Mouse (Mus musculus) embryonic facial prominence, embryonic 11.5 days (tissue): ENCODE data around the gene Tex19.1. TPM values are rescaled to one million over a fixed set of nuclear protein-coding genes. Genes with fewer than 3 reads are reported as not detected.

ENCODE experiments used
- ATAC-seq: fragments of 200-750 bp; cut with Nextera tagmentation; replicated peaks from 2 replicates; pipeline ENCODE4 v1.8.0; 2017; ENCODE audit warnings: low read depth; ENCODE audit not compliant: insufficient number of reproducible peaks, low FRiP score, low TSS enrichment
- DNase-seq: peaks from one replicate; pipeline ENCODE4 v3.0.0-alpha.2; 2015; ENCODE audit warnings: low spot score
- H3K27ac ChIP-seq: fragments of 300-500 bp; sonication (generic); replicated peaks from 2 replicates; pipeline ENCODE4 v1.5.1; 2014; ENCODE audit warnings: mild to moderate bottlenecking, low read depth, low read length, control low read depth
- H3K27me3 ChIP-seq: fragments of 300-500 bp; sonication (generic); 2 replicates; pipeline ENCODE4 v1.6.1; 2014; ENCODE audit warnings: mild to moderate bottlenecking, low read length, moderate library complexity, mixed read lengths; ENCODE audit not compliant: control insufficient read depth, insufficient read depth
- H3K36me3 ChIP-seq: fragments of 300-500 bp; sonication (generic); replicated peaks from 2 replicates; pipeline ENCODE4 v1.6.1; 2014; ENCODE audit warnings: low read depth, mild to moderate bottlenecking, low read length, moderate library complexity, mixed read lengths; ENCODE audit not compliant: control insufficient read depth, insufficient read depth
- H3K4me1 ChIP-seq: fragments of 300-500 bp; sonication (generic); 2 replicates; pipeline ENCODE4 v1.6.1; 2014; ENCODE audit warnings: low read length, mixed read lengths; ENCODE audit not compliant: control insufficient read depth, insufficient read depth
- H3K4me2 ChIP-seq: fragments of 300-500 bp; sonication (generic); 2 replicates; pipeline ENCODE4 v1.6.1; 2014; ENCODE audit warnings: low read depth, mild to moderate bottlenecking, control low read depth, low read length, moderate library complexity
- H3K4me3 ChIP-seq: fragments of 300-500 bp; sonication (generic); 2 replicates; pipeline ENCODE4 v1.5.1; 2014; ENCODE audit warnings: low read depth, low read length, control low read depth
- H3K9ac ChIP-seq: fragments of 300-500 bp; sonication (generic); replicated peaks from 2 replicates; pipeline ENCODE4 v1.6.1; 2014; ENCODE audit warnings: mild to moderate bottlenecking, control low read depth, low read length
- H3K9me3 ChIP-seq: fragments of 300-500 bp; sonication (generic); replicated peaks from 2 replicates; pipeline ENCODE4 v1.6.1; 2016; ENCODE audit warnings: mild to moderate bottlenecking, low read length, inconsistent platforms, mixed read lengths; ENCODE audit not compliant: control insufficient read depth
- WGBS: fragments of 180-500 bp; shearing (Covaris S2); extraction: QIAGEN DNeasy Blood & Tissue Kit; methylation state at CpG from one replicate; pipeline ENCODE4 v1.1.7; 2014; 5-methylcytosine and 5-hydroxymethylcytosine counted together
- polyA plus RNA-seq: library from polyadenylated mRNA; unstranded; fragments of >200 nt; fragmentation: Nextera tagmentation; extraction: Ambion mirVana; gene quantifications from 2 replicates; pipeline ENCODE4 v1.2.1, GENCODE M21; 2014

Tex19.1 gene
- polyA plus RNA-seq, 1 experiment from 2014 or later, result not detected

DNA sequence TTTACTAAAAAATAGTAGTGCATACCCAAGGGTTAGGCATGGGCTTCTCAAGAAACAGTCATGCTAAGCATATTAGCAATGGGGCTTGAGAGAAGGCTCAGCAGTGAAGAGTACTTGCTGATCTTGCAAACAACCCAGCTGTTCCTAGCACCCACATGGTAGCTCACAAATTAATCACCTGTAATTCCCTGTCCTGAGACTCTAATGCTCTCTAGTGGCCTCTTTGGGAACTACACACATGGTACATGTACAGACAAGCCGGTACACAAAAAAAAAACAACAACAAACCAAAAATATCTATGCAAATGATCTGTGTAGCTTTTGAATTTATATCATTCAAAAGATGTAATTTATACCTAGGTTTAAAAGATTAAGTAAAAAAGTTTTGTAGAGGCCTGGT lies 19.5 kb upstream of the Tex19.1 start:
- 66% methylated on average over 1 of the region's 1 CpGs for WGBS
- no peak for ATAC-seq
- no peak overlapping the region for H3K4me3 ChIP-seq
- H3K9me3 ChIP-seq, result no peaks in the 10 kb centered on the region
- peak; percentile 21 for DNase-seq
- H3K4me2 ChIP-seq, result no peak overlapping the region
- no peaks in the 10 kb centered on the region for H3K4me1 ChIP-seq
- H3K9ac ChIP-seq, result no peak overlapping the region
- H3K27ac ChIP-seq, result no peak overlapping the region
- H3K27me3 ChIP-seq, result no peaks in the 10 kb centered on the region
- H3K36me3 ChIP-seq, result no peaks in the 10 kb centered on the region

GRCm38 (mm10) chr11:121127441-121127840 lies 18.5 kb upstream of the Tex19.1 start:
- Histone ChIP-seq H3K27ac (no peak overlapping the region), H3K27me3 (no peaks in the 10 kb centered on the region), H3K9ac (no peak overlapping the region), H3K9me3 (no peaks in the 10 kb centered on the region), H3K4me1 (no peaks in the 10 kb centered on the region), H3K4me2 (no peak overlapping the region), H3K36me3 (no peaks in the 10 kb centered on the region), H3K4me3 (no peak overlapping the region)
- ATAC-seq, result no peak
- WGBS, result 85% methylated on average over 3 of the region's 3 CpGs
- DNase-seq, result no peak

DNA sequence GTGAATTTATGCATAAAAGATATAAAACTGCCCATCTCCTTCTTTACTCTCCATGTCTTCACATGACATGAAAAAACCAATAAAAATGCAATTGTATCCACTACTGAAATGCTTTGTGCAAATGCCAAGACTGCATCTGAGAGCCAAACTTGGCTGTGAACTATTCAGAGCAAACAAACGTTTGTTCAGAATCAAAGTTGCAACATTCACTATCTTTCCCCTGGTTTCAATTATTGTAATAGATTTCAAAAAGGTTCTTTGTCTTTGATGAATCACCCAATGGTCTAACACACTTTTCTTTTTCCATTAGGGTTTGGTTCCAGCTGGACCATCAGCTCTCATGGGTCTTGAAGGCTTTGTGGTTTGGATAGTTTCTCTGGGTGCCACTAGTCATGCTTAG lies 16.3 kb upstream of the Tex19.1 start:
- Histone ChIP-seq H3K9ac (no peak overlapping the region), H3K4me2 (no peak overlapping the region), H3K27me3 (no peaks in the 10 kb centered on the region), H3K27ac (no peak overlapping the region), H3K4me1 (no peaks in the 10 kb centered on the region), H3K4me3 (no peak overlapping the region), H3K36me3 (no peaks in the 10 kb centered on the region), H3K9me3 (no peaks in the 10 kb centered on the region)
- ATAC-seq, result no peak
- DNase-seq, result no peak
- WGBS, result 62% methylated on average over 1 of the region's 1 CpGs

DNA sequence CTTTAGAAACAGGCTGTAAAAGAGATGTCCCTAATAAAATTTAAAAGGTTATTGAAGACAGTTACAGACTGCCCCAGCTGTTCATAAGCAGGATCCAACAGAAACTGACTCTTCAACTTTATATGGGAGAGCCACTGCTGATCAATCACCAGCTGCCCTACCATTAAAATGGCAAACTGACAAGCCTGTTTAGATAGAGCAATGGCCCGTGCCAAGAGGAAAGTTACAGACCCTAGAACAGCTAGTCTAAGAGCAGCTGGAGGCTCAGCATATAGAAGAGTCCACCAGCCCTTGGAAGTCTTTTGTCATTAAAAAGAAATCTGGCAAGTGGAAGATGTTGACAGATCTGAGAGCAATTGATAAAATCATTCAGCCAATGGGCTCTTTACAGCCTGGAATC lies 11.3 kb upstream of the Tex19.1 start:
- no peak overlapping the region for H3K27ac ChIP-seq
- no peaks in the 10 kb centered on the region for H3K27me3 ChIP-seq
- DNase-seq, result no peak
- no peak overlapping the region for H3K9ac ChIP-seq
- H3K4me1 ChIP-seq, result no peaks in the 10 kb centered on the region
- 71% methylated on average over 1 of the region's 1 CpGs for WGBS
- no peak overlapping the region for H3K4me3 ChIP-seq
- ATAC-seq, result no peak
- no peak overlapping the region for H3K4me2 ChIP-seq
- H3K36me3 ChIP-seq, result no peaks in the 10 kb centered on the region
- H3K9me3 ChIP-seq, result no peaks in the 10 kb centered on the region

DNA sequence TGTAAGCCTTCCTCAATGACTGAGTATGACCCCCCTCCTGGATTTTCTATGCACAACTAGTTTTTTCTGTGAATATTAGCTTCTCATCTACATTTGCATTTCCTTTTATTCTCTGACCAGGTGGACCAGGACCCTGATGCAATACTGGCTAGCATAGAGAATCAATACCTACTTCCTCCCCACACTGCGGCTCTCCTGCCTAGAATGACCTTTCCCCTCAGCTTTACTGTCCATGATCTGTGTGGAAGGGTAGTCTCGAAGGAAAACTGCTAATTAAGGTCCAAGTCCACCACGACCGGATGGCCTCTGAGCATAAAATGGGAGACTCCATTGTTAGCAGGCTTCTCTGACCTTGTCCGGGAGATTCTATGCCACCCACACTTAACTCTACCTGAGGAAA lies 8.3 kb upstream of the Tex19.1 start:
- DNase-seq (no peak), ATAC-seq (no peak)
- Histone ChIP-seq H3K9me3 (no peaks in the 10 kb centered on the region), H3K4me1 (no peaks in the 10 kb centered on the region), H3K36me3 (no peaks in the 10 kb centered on the region), H3K27ac (no peak overlapping the region), H3K4me2 (no peak overlapping the region), H3K9ac (no peak overlapping the region), H3K27me3 (no peaks in the 10 kb centered on the region), H3K4me3 (no peak overlapping the region)
- WGBS, result 85% methylated on average over 5 of the region's 5 CpGs

DNA sequence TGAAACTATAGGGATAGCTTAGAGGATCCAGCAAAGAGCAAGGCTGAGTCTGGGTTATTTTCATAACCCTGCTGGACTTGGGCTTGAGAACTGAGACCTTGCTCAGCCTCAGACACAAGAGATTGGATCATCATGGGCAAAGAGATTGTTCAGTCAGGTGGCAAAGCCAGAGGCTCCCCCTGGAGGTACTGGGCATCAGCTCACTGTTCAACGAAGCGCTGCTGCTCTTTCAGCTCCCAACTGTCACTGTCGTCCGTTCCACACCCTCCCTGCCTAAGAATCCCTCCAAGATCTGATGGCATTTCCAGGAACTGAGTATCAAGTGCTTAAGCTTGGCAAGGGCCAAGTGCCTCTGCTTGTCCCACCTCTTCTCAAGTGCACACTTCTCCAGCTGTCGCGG lies 7.2 kb upstream of the Tex19.1 start:
- no peak overlapping the region for H3K4me3 ChIP-seq
- no peak overlapping the region for H3K27ac ChIP-seq
- no peaks in the 10 kb centered on the region for H3K36me3 ChIP-seq
- H3K9ac ChIP-seq, result no peak overlapping the region
- DNase-seq, result no peak
- ATAC-seq, result no peak
- H3K4me1 ChIP-seq, result no peaks in the 10 kb centered on the region
- no peaks in the 10 kb centered on the region for H3K27me3 ChIP-seq
- 49% methylated on average over 6 of the region's 6 CpGs for WGBS
- no peaks in the 10 kb centered on the region for H3K9me3 ChIP-seq
- H3K4me2 ChIP-seq, result no peak overlapping the region

DNA sequence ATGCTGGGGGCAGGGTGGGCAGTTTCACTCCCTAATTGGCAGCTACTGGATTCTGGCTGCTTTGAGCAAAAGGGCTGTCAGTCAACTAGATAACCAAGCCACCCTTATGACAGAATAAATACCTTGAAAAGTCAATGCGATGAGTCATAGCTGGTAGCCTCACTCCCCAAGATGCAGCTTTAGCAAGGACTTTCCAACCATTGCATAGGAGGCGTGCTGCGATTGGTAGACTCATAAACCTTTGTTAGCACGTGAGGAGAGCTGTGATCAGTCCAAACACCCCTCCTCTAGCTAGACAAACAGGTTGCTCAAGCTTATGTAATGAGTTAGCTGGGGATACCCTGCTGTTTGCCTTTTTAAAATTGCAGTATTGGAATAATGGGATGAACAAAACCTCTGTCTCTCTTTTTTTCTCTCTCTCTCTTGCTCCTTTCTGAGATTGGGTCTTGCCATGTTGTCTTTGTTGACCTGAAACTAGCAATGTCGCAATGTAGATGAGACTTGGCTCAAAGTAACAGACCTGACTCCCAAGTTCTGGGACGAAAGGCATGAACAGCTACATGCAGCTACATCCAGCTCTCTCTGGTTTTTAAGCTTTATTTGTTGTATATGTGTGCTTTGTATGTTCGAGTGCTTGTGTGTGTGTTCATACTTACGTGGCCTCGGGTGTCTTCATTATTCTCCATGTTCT lies 2.5 kb upstream of the Tex19.1 start:
- Histone ChIP-seq H3K36me3 (no peaks in the 10 kb centered on the region), H3K27ac (no peak overlapping the region), H3K4me1 (no peaks in the 10 kb centered on the region), H3K4me3 (no peak overlapping the region), H3K9me3 (no peaks in the 10 kb centered on the region), H3K27me3 (no peaks in the 10 kb centered on the region), H3K9ac (no peak overlapping the region), H3K4me2 (no peak overlapping the region)
- no peak for ATAC-seq
- DNase-seq, result no peak
- 80% methylated on average over 9 of the region's 9 CpGs for WGBS

DNA sequence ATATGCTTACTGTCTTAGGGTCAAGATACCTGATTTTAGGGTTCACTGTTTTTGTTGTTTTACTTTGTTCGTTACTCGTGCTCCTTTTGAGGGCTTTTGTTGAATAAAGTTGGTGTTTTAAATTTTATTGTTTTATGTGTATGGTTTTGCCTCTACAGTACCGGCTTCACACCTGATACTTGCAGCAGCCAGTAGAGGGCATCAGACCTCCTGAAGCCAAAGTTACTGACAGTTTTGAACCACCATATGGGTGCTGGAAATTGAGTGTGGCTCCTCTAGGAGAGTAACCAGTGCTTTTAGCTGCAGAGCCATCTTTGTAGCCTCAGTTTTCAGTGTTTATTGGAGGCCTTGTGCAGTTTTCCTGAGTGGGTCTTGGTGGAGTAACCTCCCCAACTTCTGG lies 2.2 kb downstream of the Tex19.1 start:
- H3K36me3 ChIP-seq, result no peaks in the 10 kb centered on the region
- H3K4me1 ChIP-seq, result no peaks in the 10 kb centered on the region
- no peak overlapping the region for H3K4me3 ChIP-seq
- no peaks in the 10 kb centered on the region for H3K9me3 ChIP-seq
- WGBS, result 74% methylated on average over 3 of the region's 3 CpGs
- H3K27ac ChIP-seq, result no peak overlapping the region
- H3K4me2 ChIP-seq, result no peak overlapping the region
- no peak for ATAC-seq
- DNase-seq, result no peak
- H3K9ac ChIP-seq, result no peak overlapping the region
- no peaks in the 10 kb centered on the region for H3K27me3 ChIP-seq
